Mouse (Mus musculus) granulocyte monocyte progenitor cell, adult 5-6 weeks (primary cell): Measurements from ENCODE around the gene Zfp768. TPM values are rescaled to one million over a fixed set of nuclear protein-coding genes. Genes with fewer than 3 reads are reported as not detected.
A peak's percentile ranks its signal among the peaks of the same experiment; 100 is the strongest.
"Not testable (repeated sequence)": the region's sequence is repeated elsewhere in the genome, so short reads cannot be mapped to it uniquely, and the experiment has no call there.

Experiments used
- ATAC-seq: replicated peaks from 2 replicates; pipeline ENCODE4 v1.8.0; 2016; ENCODE audit warnings: mild to moderate bottlenecking, moderate TSS enrichment, inconsistent platforms; ENCODE audit not compliant: poor library complexity, severe bottlenecking
- total RNA-seq, 2 experiments: library from RNA; stranded (forward) in 1 of 2; stranded (reverse) in 1 of 2; fragments of 200-712, 200-1000 nt in 1 of 2; fragments of >200 nt in 1 of 2; fragmentation: Nextera tagmentation in 1 of 2; gene quantifications; 2 replicates each; pipeline ENCODE4 v1.2.3; 2014 to 2017

The Zfp768 gene
- total RNA-seq (2014; fragmentation: Nextera tagmentation) (3.7 and 9.6 TPM in 2 replicates), total RNA-seq (2017) (5.5 and 6.2 TPM in 2 replicates)

- ATAC-seq: peak; percentile 85
Measured at GRCm38 (mm10) chr7:127345512-127346325, at the start of gene Zfp768. Zfp768 (minus strand) TSS chr7:127345589.

- ATAC-seq: peak; percentile 33; the same call in 1 of the 2 replicates
Measured at GRCm38 (mm10) chr7:127393944-127394333, 48.5 kb upstream of the Zfp768 start.

GRCm38 (mm10) chr7:127393157-127393943 lies 48.0 kb upstream of the Zfp768 start, which contains the start of gene E430018J23Rik:
E430018J23Rik (minus strand) TSS chr7:127393629.
- ATAC-seq: peak; percentile 96

- ATAC-seq: peak; percentile 22
Measured at GRCm38 (mm10) chr7:127392251-127392824, 46.9 kb upstream of the Zfp768 start.

- no peak for ATAC-seq
Measured at GRCm38 (mm10) chr7:127391538-127391937, 46.1 kb upstream of the Zfp768 start.

- ATAC-seq: no peak
Measured at GRCm38 (mm10) chr7:127390306-127390705, 44.9 kb upstream of the Zfp768 start.

- not testable (repeated sequence) for ATAC-seq
Measured at GRCm38 (mm10) chr7:127388201-127388600, 42.8 kb upstream of the Zfp768 start.

- ATAC-seq: peak; percentile 94
Measured at GRCm38 (mm10) chr7:127386641-127387392, 41.4 kb upstream of the Zfp768 start, which contains the start of gene 9130019O22Rik. 9130019O22Rik (minus strand) TSS chr7:127387166.

- not testable (repeated sequence) for ATAC-seq
Measured at GRCm38 (mm10) chr7:127385560-127385959, 40.2 kb upstream of the Zfp768 start.

GRCm38 (mm10) chr7:127378310-127378921 lies 33.0 kb upstream of the Zfp768 start:
- no peak for ATAC-seq

GRCm38 (mm10) chr7:127375271-127376245 lies 30.2 kb upstream of the Zfp768 start, which contains the start of gene Zfp747:
Zfp747 (minus strand) TSS chr7:127376050.
- peak; percentile 93 for ATAC-seq

GRCm38 (mm10) chr7:127371870-127372269 lies 26.5 kb upstream of the Zfp768 start:
- ATAC-seq: not testable (repeated sequence)

- no peak for ATAC-seq
Measured at GRCm38 (mm10) chr7:127371213-127371612, 25.8 kb upstream of the Zfp768 start.

- ATAC-seq: no peak
Measured at GRCm38 (mm10) chr7:127366249-127366648, 20.9 kb upstream of the Zfp768 start.

GRCm38 (mm10) chr7:127364166-127364565 lies 18.8 kb upstream of the Zfp768 start:
- no peak for ATAC-seq

GRCm38 (mm10) chr7:127363475-127363921 lies 18.1 kb upstream of the Zfp768 start:
- ATAC-seq: no peak

GRCm38 (mm10) chr7:127362418-127362817 lies 17.0 kb upstream of the Zfp768 start:
- peak; percentile 65; the same call in 1 of the 2 replicates for ATAC-seq

GRCm38 (mm10) chr7:127361449-127361848 lies 16.1 kb upstream of the Zfp768 start:
- no peak for ATAC-seq
